Mouse (Mus musculus) kidney, postnatal 0 days (tissue): ENCODE measurements around the gene Gm16181. TPM values are rescaled to one million over a fixed set of nuclear protein-coding genes. Genes with fewer than 3 reads are reported as not detected.
"Not testable (repeated sequence)": the region's sequence is repeated elsewhere in the genome, so short reads cannot be mapped to it uniquely, and the experiment has no call there.

Experiments used
- ATAC-seq: fragments of 200-750 bp; cut with Nextera tagmentation; replicated peaks from 2 replicates; pipeline ENCODE4 v1.8.0; 2017; ENCODE audit warnings: low read depth, moderate number of reproducible peaks, moderate TSS enrichment, moderate library complexity; ENCODE audit not compliant: low FRiP score
- DNase-seq: peaks from one replicate; pipeline ENCODE4 v3.0.0-alpha.2; 2016; ENCODE audit warnings: low spot score
- H3K27ac ChIP-seq: fragments of 300-500 bp; sonication (generic); 2 replicates; pipeline ENCODE4 v1.5.1; 2014; ENCODE audit warnings: mild to moderate bottlenecking
- H3K27me3 ChIP-seq: fragments of 300-500 bp; sonication (generic); 2 replicates; pipeline ENCODE4 v1.6.1; 2014; ENCODE audit warnings: low read length, mixed read lengths; ENCODE audit not compliant: insufficient read depth
- H3K36me3 ChIP-seq: fragments of 300-500 bp; sonication (generic); 2 replicates; pipeline ENCODE4 v1.6.1; 2014; ENCODE audit warnings: low read length, mixed read lengths; ENCODE audit not compliant: insufficient read depth
- H3K4me1 ChIP-seq: fragments of 300-500 bp; sonication (generic); replicated peaks from 2 replicates; pipeline ENCODE4 v1.6.1; 2014; ENCODE audit warnings: antibody characterized with exemption, low read length, mixed read lengths; ENCODE audit not compliant: insufficient read depth
- H3K4me2 ChIP-seq: fragments of 300-500 bp; sonication (generic); 2 replicates; pipeline ENCODE4 v1.6.1; 2014; ENCODE audit warnings: mild to moderate bottlenecking, low read length, moderate library complexity, mixed read lengths
- H3K4me3 ChIP-seq: fragments of 300-500 bp; sonication (generic); replicated peaks from 2 replicates; pipeline ENCODE4 v1.5.1; 2014; ENCODE audit warnings: low read depth, low read length
- H3K9ac ChIP-seq: fragments of 300-500 bp; sonication (generic); 2 replicates; pipeline ENCODE4 v1.6.1; 2014; ENCODE audit warnings: low read depth, low read length
- H3K9me3 ChIP-seq: fragments of 300-500 bp; sonication (generic); replicated peaks from 2 replicates; pipeline ENCODE4 v1.6.1; 2016; ENCODE audit warnings: low read length, inconsistent platforms, mixed read lengths
- CTCF ChIP-seq: IDR thresholded peaks from 2 replicates; pipeline ENCODE4 v1.5.1; 2016; ENCODE audit warnings: antibody characterized with exemption, low read depth, mild to moderate bottlenecking, moderate library complexity
- WGBS: fragments of 180-500 bp; shearing (Covaris S2); extraction: QIAGEN DNeasy Blood & Tissue Kit; methylation state at CpG from one replicate; pipeline ENCODE4 v1.1.7; 2014; 5-methylcytosine and 5-hydroxymethylcytosine counted together
- polyA plus RNA-seq: library from polyadenylated mRNA; unstranded; fragments of >200 nt; fragmentation: Nextera tagmentation; extraction: Ambion mirVana; gene quantifications from 2 replicates; pipeline ENCODE4 v1.2.1, GENCODE M21; 2015

Gene Gm16181
- polyA plus RNA-seq, 1 experiment from 2014 or later: 0.25 TPM

- peak within 1 kb of the TSS; percentile 78 for H3K4me2 ChIP-seq
- peak within 1 kb of the TSS; percentile 94 for H3K27ac ChIP-seq
- DNase-seq (peak; percentile 62), ATAC-seq (no peak)
- 50% methylated on average over 18 of the region's 18 CpGs for WGBS
- H3K4me1 ChIP-seq: peaks cover 20% of the 10 kb centered on the region
- H3K27me3 ChIP-seq: no peaks in the 10 kb centered on the region
- no peak for TF ChIP-seq CTCF
- no peaks in the 10 kb centered on the region for H3K9me3 ChIP-seq
- peaks cover 21% of the 10 kb centered on the region for H3K36me3 ChIP-seq
- peak within 1 kb of the TSS; percentile 56; the same call in 1 of the 2 replicates for H3K4me3 ChIP-seq
- H3K9ac ChIP-seq: 0 out of 2 replicates have a peak within 1 kb of the TSS, but pooled peaks have one; percentile 85
Measured at GRCm38 (mm10) chr17:35233114-35233980, 12.7 kb downstream of the Gm16181 start, which contains the start of gene Atp6v1g2. Atp6v1g2 (plus strand) TSS chr17:35233660.

GRCm38 (mm10) chr17:35234090-35234489, 13.5 kb downstream of the Gm16181 start:
- H3K9me3 ChIP-seq, ATAC-seq, H3K4me3 ChIP-seq, H3K27me3 ChIP-seq, DNase-seq, H3K9ac ChIP-seq: not testable (repeated sequence)
- Histone ChIP-seq H3K4me2 (peak overlapping the region; percentile 78), H3K36me3 (peaks cover 15% of the 10 kb centered on the region), H3K4me1 (peaks cover 20% of the 10 kb centered on the region), H3K27ac (peak overlapping the region; percentile 83; the same call in 1 of the 2 replicates)
- WGBS: 70% methylated on average over 7 of the region's 7 CpGs

- Histone ChIP-seq H3K9ac (peak overlapping the region; percentile 85), H3K4me3 (peak overlapping the region; percentile 56), H3K4me2 (peak overlapping the region; percentile 78), H3K9me3 (no peaks in the 10 kb centered on the region), H3K27me3 (no peaks in the 10 kb centered on the region), H3K36me3 (peaks cover 7% of the 10 kb centered on the region; the same call in 1 of the 2 replicates), H3K27ac (peak overlapping the region; percentile 94), H3K4me1 (peaks cover 20% of the 10 kb centered on the region)
- 9% methylated on average over 31 of the region's 31 CpGs for WGBS
- ATAC-seq: peak; percentile 8; the same call in 1 of the 2 replicates
- DNase-seq: peak; percentile 65
- no peak for TF ChIP-seq CTCF
Measured at GRCm38 (mm10) chr17:35234903-35235302, 14.3 kb downstream of the Gm16181 start.

- DNase-seq (peak; percentile 99), ATAC-seq (peak; percentile 77)
- Histone ChIP-seq H3K4me2 (peak within 1 kb of the TSS; percentile 78), H3K9ac (peak within 1 kb of the TSS; percentile 85), H3K4me3 (peak within 1 kb of the TSS; percentile 56), H3K9me3 (no peaks in the 10 kb centered on the region), H3K4me1 (peaks cover 27% of the 10 kb centered on the region), H3K27ac (peak within 1 kb of the TSS; percentile 94), H3K36me3 (peaks cover 5% of the 10 kb centered on the region; the same call in 1 of the 2 replicates), H3K27me3 (no peaks in the 10 kb centered on the region)
- TF ChIP-seq CTCF: no peak
- under 1% methylated on average over 35 of the region's 35 CpGs for WGBS
Measured at GRCm38 (mm10) chr17:35235614-35236389, 15.2 kb downstream of the Gm16181 start, which contains the start of gene Nfkbil1. Nfkbil1 (minus strand) TSS chr17:35235792.

- Histone ChIP-seq H3K4me1 (peaks cover 29% of the 10 kb centered on the region), H3K9ac (peak overlapping the region; percentile 56), H3K9me3 (no peaks in the 10 kb centered on the region), H3K36me3 (no peaks in the 10 kb centered on the region), H3K4me3 (peak overlapping the region; percentile 56), H3K27ac (peak overlapping the region; percentile 94), H3K27me3 (no peaks in the 10 kb centered on the region), H3K4me2 (peak overlapping the region; percentile 78)
- DNase-seq (peak; percentile 89), ATAC-seq (peak; percentile 57)
- peak; percentile 98 for TF ChIP-seq CTCF
- WGBS: 1% methylated on average over 18 of the region's 18 CpGs
Measured at GRCm38 (mm10) chr17:35236390-35236746, 15.7 kb downstream of the Gm16181 start.

- no peaks in the 10 kb centered on the region for H3K27me3 ChIP-seq
- no peak overlapping the region for H3K9ac ChIP-seq
- H3K4me2 ChIP-seq: no peak overlapping the region
- H3K9me3 ChIP-seq: no peaks in the 10 kb centered on the region
- no peak overlapping the region for H3K4me3 ChIP-seq
- no peak for DNase-seq
- 76% methylated on average over 9 of the region's 9 CpGs for WGBS
- H3K27ac ChIP-seq: no peak overlapping the region
- no peak for TF ChIP-seq CTCF
- H3K36me3 ChIP-seq: no peaks in the 10 kb centered on the region
- no peak for ATAC-seq
- peaks cover 29% of the 10 kb centered on the region for H3K4me1 ChIP-seq
Measured at GRCm38 (mm10) chr17:35236996-35237395, 16.4 kb downstream of the Gm16181 start.
